Mouse (Mus musculus) 416B (cell line): Measurements from ENCODE around the gene 3110070M22Rik.
"Not testable (repeated sequence)": the region's sequence is repeated elsewhere in the genome, so short reads cannot be mapped to it uniquely, and the experiment has no call there.

ENCODE experiments used
- DNase-seq: peaks from one replicate; pipeline ENCODE4 v3.0.0; 2011; ENCODE audit warnings: low read depth

Gene 3110070M22Rik

GRCm38 (mm10) chr13:119487880-119488580 is at the start of gene 3110070M22Rik, which contains the start of gene Tmem267:
3110070M22Rik (minus strand) TSS chr13:119488383.
Tmem267 (plus strand) TSS chr13:119488039.
- peak; percentile 76 for DNase-seq

GRCm38 (mm10) chr13:119494938-119495337 is 6.8 kb upstream of the 3110070M22Rik start:
- DNase-seq = not testable (repeated sequence)

GRCm38 (mm10) chr13:119492083-119492482 is 3.9 kb upstream of the 3110070M22Rik start:
- DNase-seq = not testable (repeated sequence)

- no peak for DNase-seq
Observed at GRCm38 (mm10) chr13:119487354-119487753, 829 bp downstream of the 3110070M22Rik start.

- DNase-seq = peak; percentile 71
Observed at GRCm38 (mm10) chr13:119477789-119478188, 10.4 kb downstream of the 3110070M22Rik start.

- no peak for DNase-seq
Observed at GRCm38 (mm10) chr13:119476631-119477030, 11.6 kb downstream of the 3110070M22Rik start.

GRCm38 (mm10) chr13:119462596-119463560 is 25.3 kb downstream of the 3110070M22Rik start, which contains the start of gene 4833420G17Rik:
4833420G17Rik (plus strand) TSS chr13:119462768.
- DNase-seq = peak; percentile 88

GRCm38 (mm10) chr13:119461900-119462595 is 26.1 kb downstream of the 3110070M22Rik start:
- no peak for DNase-seq

GRCm38 (mm10) chr13:119456342-119456741 is 31.8 kb downstream of the 3110070M22Rik start:
- no peak for DNase-seq

- no peak for DNase-seq
Observed at GRCm38 (mm10) chr13:119455082-119455481, 33.1 kb downstream of the 3110070M22Rik start.

GRCm38 (mm10) chr13:119453563-119453962 is 34.6 kb downstream of the 3110070M22Rik start:
- DNase-seq = peak; percentile 46

GRCm38 (mm10) chr13:119442244-119442643 is 45.9 kb downstream of the 3110070M22Rik start:
- no peak for DNase-seq
